In the genomic region with DNA sequence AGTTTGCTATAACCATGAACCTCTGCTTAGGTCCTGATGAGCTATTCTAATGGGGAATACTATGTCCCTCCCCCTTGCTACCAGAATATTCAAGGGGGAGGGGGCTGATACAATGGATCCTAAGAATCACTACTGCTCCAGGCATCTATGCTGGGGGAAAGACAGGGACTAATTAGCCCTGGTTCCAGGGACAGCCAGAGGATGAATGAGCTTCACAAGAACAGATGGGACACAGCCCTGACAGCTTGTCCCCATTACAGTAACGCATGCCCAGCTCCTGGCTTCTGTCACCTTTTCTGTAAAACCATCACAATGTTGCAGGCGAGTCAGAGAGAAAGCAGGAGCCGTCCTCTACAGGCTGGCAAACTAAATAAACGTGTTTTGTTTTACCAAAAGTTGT, we compare ENCODE assay signal across 10 mouse cellular contexts. TPM values are rescaled to one million over a fixed set of nuclear protein-coding genes. Genes with fewer than 3 reads are reported as not detected.
DNase-seq lines count a peak whose midpoint lies in the region; ATAC-seq and TF ChIP-seq lines count a peak whose summit lies in the region.
"Had no signal": no experiment of that assay in that cellular context is flagged by ENCODE, and none has a peak within 500 bp of the region (broad histone marks: within the 10 kb centered on the region; RNA-seq: fewer than 3 reads in every experiment).

No protein-coding gene starts in this region.

- H3K27ac ChIP-seq in neural tube, embryonic 12.5 days: no peak overlapping the region
- H3K27ac ChIP-seq in neural tube, embryonic 15.5 days (replicated peaks): no peak overlapping the region
- no peak overlapping the region for H3K27ac ChIP-seq in embryonic facial prominence, embryonic 12.5 days
- no peak overlapping the region for H3K27ac ChIP-seq in hindbrain, postnatal 0 days

- no peak overlapping the region for H3K9ac ChIP-seq in neural tube, embryonic 12.5 days
- H3K9ac ChIP-seq in neural tube, embryonic 15.5 days (replicated peaks): no peak overlapping the region
- no peak overlapping the region for H3K9ac ChIP-seq in embryonic facial prominence, embryonic 12.5 days
- no peak overlapping the region for H3K9ac ChIP-seq in hindbrain, postnatal 0 days (replicated peaks; ENCODE audit: low read length)

- no peak overlapping the region for H3K4me3 ChIP-seq in neural tube, embryonic 12.5 days
- no peak overlapping the region for H3K4me3 ChIP-seq in neural tube, embryonic 15.5 days (replicated peaks)
- H3K4me3 ChIP-seq in embryonic facial prominence, embryonic 12.5 days: no peak overlapping the region
- no peak overlapping the region for H3K4me3 ChIP-seq in hindbrain, postnatal 0 days (ENCODE audit: low read length)
- H3K4me3 ChIP-seq in lung, adult 2 months (replicated peaks; ENCODE audit: extremely low read depth, low read depth, low read length): no peak overlapping the region
- H3K4me3 ChIP-seq: layer of hippocampus, adult 2 months had no signal

- no peaks in the 10 kb centered on the region for H3K4me1 ChIP-seq in neural tube, embryonic 12.5 days
- peaks cover 15% of the 10 kb centered on the region; the same call in 1 of the 2 replicates for H3K4me1 ChIP-seq in neural tube, embryonic 15.5 days
- peaks cover 6% of the 10 kb centered on the region for H3K4me1 ChIP-seq in embryonic facial prominence, embryonic 12.5 days
- H3K4me1 ChIP-seq in hindbrain, postnatal 0 days (ENCODE audit: insufficient read depth, low read length): no peaks in the 10 kb centered on the region
- H3K4me1 ChIP-seq in lung, adult 2 months (ENCODE audit: control insufficient read depth, insufficient read depth, low read length): no peaks in the 10 kb centered on the region

- no peaks in the 10 kb centered on the region for H3K36me3 ChIP-seq in neural tube, embryonic 12.5 days
- no peaks in the 10 kb centered on the region for H3K36me3 ChIP-seq in neural tube, embryonic 15.5 days
- no peaks in the 10 kb centered on the region for H3K36me3 ChIP-seq in embryonic facial prominence, embryonic 12.5 days
- no peaks in the 10 kb centered on the region for H3K36me3 ChIP-seq in hindbrain, postnatal 0 days (ENCODE audit: insufficient read depth, low read length)

- no peak for TF ChIP-seq CTCF in hindbrain, postnatal 0 days (IDR thresholded peaks at IDR 0.05; ENCODE audit: low read depth)
- no peak for TF ChIP-seq CTCF in lung, adult 2 months (IDR thresholded peaks at IDR 0.05; ENCODE audit: insufficient read depth, low read length)

- DNase-seq in hindbrain, postnatal 0 days (ENCODE audit: low spot score): peak; percentile 71
- DNase-seq in spleen, postnatal 4 days (ENCODE audit: low spot score in 2 of 2): no peak
- no peak for DNase-seq in lung, adult 2 months
- DNase-seq: kidney, adult 2 months; thymus, postnatal 4 days had no signal

- no peak for TF ChIP-seq POLR2A in lung, adult 2 months (IDR thresholded peaks at IDR 0.05; ENCODE audit: borderline replicate concordance, extremely low read depth, low read depth, low read length)

- ATAC-seq in neural tube, embryonic 12.5 days (ENCODE audit: low FRiP score, low read depth): peak; percentile 67
- ATAC-seq in neural tube, embryonic 15.5 days (ENCODE audit: low FRiP score): no peak
- peak; percentile 35; the same call in 1 of the 2 replicates for ATAC-seq in embryonic facial prominence, embryonic 12.5 days (ENCODE audit: insufficient number of reproducible peaks, insufficient read depth, low FRiP score, low TSS enrichment)
- ATAC-seq in hindbrain, postnatal 0 days: peak; percentile 75
- no peak for ATAC-seq in erythroid progenitor cell, adult 5-6 weeks (replicated peaks; ENCODE audit: low FRiP score, poor library complexity, severe bottlenecking)

- H3K4me2 ChIP-seq in neural tube, embryonic 12.5 days (replicated peaks): no peak overlapping the region
- H3K4me2 ChIP-seq in neural tube, embryonic 15.5 days: no peak overlapping the region
- no peak overlapping the region for H3K4me2 ChIP-seq in embryonic facial prominence, embryonic 12.5 days (replicated peaks)
- no peak overlapping the region for H3K4me2 ChIP-seq in hindbrain, postnatal 0 days (ENCODE audit: low read depth, low read length)

- no peaks in the 10 kb centered on the region for H3K9me3 ChIP-seq in neural tube, embryonic 12.5 days
- no peaks in the 10 kb centered on the region for H3K9me3 ChIP-seq in neural tube, embryonic 15.5 days (replicated peaks)
- no peaks in the 10 kb centered on the region for H3K9me3 ChIP-seq in embryonic facial prominence, embryonic 12.5 days
- H3K9me3 ChIP-seq in hindbrain, postnatal 0 days (ENCODE audit: low read length): no peaks in the 10 kb centered on the region

- H3K27me3 ChIP-seq in neural tube, embryonic 12.5 days (replicated peaks): no peaks in the 10 kb centered on the region
- no peaks in the 10 kb centered on the region for H3K27me3 ChIP-seq in neural tube, embryonic 15.5 days (replicated peaks)
- no peaks in the 10 kb centered on the region for H3K27me3 ChIP-seq in embryonic facial prominence, embryonic 12.5 days
- H3K27me3 ChIP-seq in hindbrain, postnatal 0 days (ENCODE audit: insufficient read depth, low read length): no peaks in the 10 kb centered on the region

- WGBS in neural tube, embryonic 12.5 days: 58% methylated on average over 4 of the region's 4 CpGs
- WGBS in neural tube, embryonic 15.5 days: 46% methylated on average over 4 of the region's 4 CpGs
- 40% methylated on average over 4 of the region's 4 CpGs for WGBS in embryonic facial prominence, embryonic 12.5 days
- 40% methylated on average over 4 of the region's 4 CpGs for WGBS in hindbrain, postnatal 0 days
- WGBS in lung, adult 2 months: 66% methylated on average over 4 of the region's 4 CpGs

RNA-seq across cellular contexts. Expression of a gene that starts 48.4 kb away (rescaled TPM):
- polyA plus RNA-seq in neural tube, embryonic 12.5 days (2016; fragmentation: Nextera tagmentation; extraction: Ambion mirVana): 151 TPM in 2 replicates
- polyA plus RNA-seq in neural tube, embryonic 15.5 days (2015; fragmentation: Nextera tagmentation; extraction: Ambion mirVana): 197 and 199 TPM in 2 replicates
- 136 and 141 TPM in 2 replicates for polyA plus RNA-seq in embryonic facial prominence, embryonic 12.5 days (2016; fragmentation: Nextera tagmentation; extraction: Ambion mirVana)
- 355 and 356 TPM in 2 replicates for total RNA-seq in hindbrain, postnatal 0 days (2014; rRNA removed)
- 235 and 242 TPM in 2 replicates for polyA plus RNA-seq in hindbrain, postnatal 0 days (2015; fragmentation: Nextera tagmentation; extraction: Ambion mirVana)
- total RNA-seq in erythroid progenitor cell, adult 5-6 weeks (2015; ENCODE audit: low replicate concordance): 75.3 and 83.0 TPM in 2 replicates
- 38.7 and 77.8 TPM in 2 replicates for total RNA-seq in erythroid progenitor cell, adult 5-6 weeks (2017; ENCODE audit: low replicate concordance)
- polyA plus RNA-seq in lung, adult 2 months (2012; rRNA removed): 78.2 and 96.7 TPM in 2 replicates

Comparison
In these comparisons a context has a peak if more than half of its experiments do, and no peak if none do; other contexts are left out.
1. ATAC-seq: peak in neural tube, embryonic 12.5 days (single experiment), embryonic facial prominence, embryonic 12.5 days (single experiment) and hindbrain, postnatal 0 days (single experiment); none in neural tube, embryonic 15.5 days (single experiment) and erythroid progenitor cell, adult 5-6 weeks (single experiment).